Mouse (Mus musculus): Measurements from ENCODE around the gene Alk.

The Alk gene

GRCm38 (mm10) chr17:71868828-71869227, 735.6 kb downstream of the Alk start:
- no peak for DNase-seq

GRCm38 (mm10) chr17:71867892-71868291, 736.5 kb downstream of the Alk start:
- no peak for DNase-seq

DNA sequence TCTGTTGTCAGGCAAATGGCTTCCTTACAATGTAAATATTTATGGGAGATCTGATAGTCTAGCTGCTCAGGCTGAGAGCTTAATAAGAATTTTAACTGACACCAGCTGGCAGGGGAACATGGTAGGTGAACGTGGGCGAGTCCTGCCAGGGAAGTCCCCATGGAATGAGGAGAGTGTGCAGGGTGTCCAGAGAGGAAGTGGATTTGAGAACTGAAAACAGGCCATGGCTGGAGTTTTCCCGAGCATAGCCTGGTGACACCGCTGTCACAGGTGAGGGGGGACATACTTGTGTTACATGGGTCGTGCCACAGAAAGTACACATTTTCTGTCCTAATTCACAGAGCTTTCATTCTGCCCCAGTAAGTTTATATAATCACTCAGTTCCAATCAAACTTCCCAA, 739.0 kb downstream of the Alk start:
- no peak for DNase-seq

DNA sequence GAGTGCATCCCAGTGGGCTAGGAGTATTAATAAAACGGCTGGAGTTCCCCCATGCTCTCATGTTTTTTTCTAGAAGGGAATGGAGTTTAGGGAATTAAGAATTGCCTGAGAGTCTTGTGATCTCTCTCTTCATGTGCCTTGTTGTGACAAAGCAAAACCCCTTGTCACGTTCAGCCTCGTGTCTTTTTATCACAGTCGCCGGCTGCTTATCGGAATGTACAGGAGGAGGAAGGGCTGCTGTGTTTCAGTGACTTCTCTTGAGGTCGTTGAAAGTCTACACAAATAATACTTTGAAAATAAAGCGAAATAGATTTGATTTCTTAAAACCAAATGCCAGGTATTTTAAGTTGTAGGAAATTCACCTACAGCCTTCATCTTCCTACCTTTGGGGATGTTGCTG, 740.4 kb downstream of the Alk start:
- DNase-seq: no peak

GRCm38 (mm10) chr17:71862895-71863294, 741.5 kb downstream of the Alk start:
- no peak for DNase-seq

DNA sequence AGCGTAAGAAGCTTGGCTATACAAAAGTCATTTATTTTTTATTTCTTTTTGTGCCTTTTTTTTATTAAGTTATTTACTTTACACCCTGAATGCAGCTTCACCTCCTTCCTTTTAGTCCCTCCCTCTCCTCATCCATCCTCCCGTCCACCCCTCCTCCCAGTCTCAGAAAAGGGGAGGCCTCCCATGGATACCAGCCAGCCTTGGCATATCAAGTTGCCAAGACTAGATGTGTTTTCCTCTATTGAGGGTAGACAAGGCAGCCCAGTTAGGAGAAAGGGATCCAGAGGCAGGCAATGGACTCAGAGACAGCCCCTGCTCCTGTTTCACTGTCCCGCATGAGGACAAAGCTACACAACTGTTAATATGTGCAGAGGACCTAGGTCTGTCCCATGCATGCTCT, 742.2 kb downstream of the Alk start:
- DNase-seq: no peak

DNA sequence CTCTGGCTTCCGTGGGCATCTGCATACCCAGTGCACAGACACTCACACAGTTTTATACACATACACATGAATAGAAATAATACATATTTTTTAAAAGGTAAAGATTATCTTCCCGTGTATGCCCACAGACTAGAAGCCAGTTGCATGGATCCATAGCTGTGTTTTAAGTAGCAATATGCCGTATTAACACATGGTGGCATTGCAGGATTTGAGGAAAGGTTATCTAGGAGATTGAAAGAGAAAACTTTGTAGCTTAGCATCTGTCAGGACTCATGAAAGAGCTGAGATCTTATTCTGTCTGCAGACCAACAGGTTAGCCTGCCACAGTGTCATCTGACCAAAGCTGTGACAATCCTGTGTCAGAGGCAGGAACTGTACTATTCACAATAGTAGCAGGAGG, 772.5 kb downstream of the Alk start:
- DNase-seq: no peak

DNA sequence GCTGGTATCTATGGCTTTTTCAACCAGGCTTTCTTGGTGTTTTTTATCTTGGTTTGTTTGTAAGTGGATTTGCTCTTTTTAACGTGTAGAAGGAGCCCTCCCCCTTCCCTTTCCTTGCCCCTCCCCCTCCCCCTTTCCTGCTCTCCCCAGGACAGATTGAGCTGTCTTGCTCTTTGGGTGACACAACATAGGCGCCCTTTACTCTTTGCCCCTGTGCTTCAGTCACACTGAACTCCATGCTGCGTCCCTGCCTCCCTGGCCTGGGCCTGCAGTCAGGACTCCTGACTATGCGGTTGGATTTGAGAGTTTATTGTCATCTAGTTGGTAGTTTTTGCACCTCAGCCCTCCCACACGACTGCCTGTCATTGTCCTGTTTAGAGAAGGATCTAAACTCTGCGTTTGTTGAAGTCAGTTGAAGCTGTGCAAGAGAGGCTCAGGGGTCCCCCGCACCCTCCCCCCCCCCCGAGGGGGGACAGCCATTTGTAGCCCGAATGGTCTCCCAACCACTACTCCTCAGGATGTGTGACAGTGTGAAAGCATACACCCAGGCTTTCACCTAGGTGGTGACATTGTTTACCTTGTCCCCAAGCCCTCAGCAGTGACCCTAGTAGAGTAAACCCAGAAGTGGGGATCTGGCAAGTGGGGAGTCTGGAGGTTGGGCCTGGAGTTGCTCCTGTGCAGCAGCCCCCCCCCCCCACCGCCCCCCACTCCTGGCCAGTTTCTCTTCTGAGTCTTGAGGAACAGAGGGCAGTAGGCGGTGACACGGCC, 775.6 kb downstream of the Alk start:
- no peak for DNase-seq

- no peak for DNase-seq
Observed at GRCm38 (mm10) chr17:71827627-71828026, 776.8 kb downstream of the Alk start.

- no peak for DNase-seq
Observed at GRCm38 (mm10) chr17:71826603-71827002, 777.8 kb downstream of the Alk start.

GRCm38 (mm10) chr17:71823622-71824306, 780.7 kb downstream of the Alk start:
- DNase-seq: no peak

Measured in cerebellum, adult 8-10 months (tissue).